Mouse (Mus musculus): ENCODE results near the gene Tfap2e.

- TF ChIP-seq POLR2A (IDR thresholded peaks at IDR 0.05; ENCODE audit: insufficient read depth, low read length) (no peak), EP300 (IDR thresholded peaks at IDR 0.05; ENCODE audit: insufficient read depth, low read depth, low read length) (no peak), CTCF (IDR thresholded peaks at IDR 0.05; ENCODE audit: low read depth, low read length) (no peak)
Observed at GRCm38 (mm10) chr4:126758299-126758698, 22.3 kb upstream of the Tfap2e start.
